Mouse (Mus musculus): ENCODE data around the gene Tmem35b.

Tmem35b gene

GRCm38 (mm10) chr4:127168211-127168913 is 44.9 kb downstream of the Tmem35b start:
- in situ Hi-C loops (cut with MseI, MboI): no loop called here

- in situ Hi-C loops (cut with MseI, MboI): no loop called here
These were observed 45.4 kb downstream of the Tmem35b start, which contains the start of gene Dlgap3 for GRCm38 (mm10) chr4:127168914-127169345. Dlgap3 (plus strand) TSS chr4:127169204.

- in situ Hi-C loops (cut with MseI, MboI): no loop called here
These were observed 46.1 kb downstream of the Tmem35b start for GRCm38 (mm10) chr4:127169346-127170221.

DNA sequence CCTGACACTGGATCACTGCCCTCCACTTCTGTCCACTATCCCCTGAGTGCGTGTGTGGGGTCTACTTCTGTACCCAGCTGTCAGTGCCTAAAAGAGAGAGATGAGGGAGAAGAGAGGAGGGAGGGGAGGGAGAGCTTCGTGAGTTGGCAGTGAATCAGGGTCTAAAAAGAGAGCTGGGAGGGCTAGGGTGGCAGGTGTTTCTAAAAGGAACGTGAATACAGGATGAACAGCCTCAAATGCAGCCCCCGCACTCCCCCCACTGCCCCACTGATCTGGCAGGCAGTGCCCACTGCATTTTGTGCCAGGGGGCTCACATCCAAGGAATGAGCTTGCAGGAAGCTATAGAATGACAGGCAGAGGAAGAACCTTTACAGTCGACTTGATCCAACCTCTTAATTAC is 47.4 kb downstream of the Tmem35b start:
- in situ Hi-C loops (cut with MseI, MboI): no loop called here

DNA sequence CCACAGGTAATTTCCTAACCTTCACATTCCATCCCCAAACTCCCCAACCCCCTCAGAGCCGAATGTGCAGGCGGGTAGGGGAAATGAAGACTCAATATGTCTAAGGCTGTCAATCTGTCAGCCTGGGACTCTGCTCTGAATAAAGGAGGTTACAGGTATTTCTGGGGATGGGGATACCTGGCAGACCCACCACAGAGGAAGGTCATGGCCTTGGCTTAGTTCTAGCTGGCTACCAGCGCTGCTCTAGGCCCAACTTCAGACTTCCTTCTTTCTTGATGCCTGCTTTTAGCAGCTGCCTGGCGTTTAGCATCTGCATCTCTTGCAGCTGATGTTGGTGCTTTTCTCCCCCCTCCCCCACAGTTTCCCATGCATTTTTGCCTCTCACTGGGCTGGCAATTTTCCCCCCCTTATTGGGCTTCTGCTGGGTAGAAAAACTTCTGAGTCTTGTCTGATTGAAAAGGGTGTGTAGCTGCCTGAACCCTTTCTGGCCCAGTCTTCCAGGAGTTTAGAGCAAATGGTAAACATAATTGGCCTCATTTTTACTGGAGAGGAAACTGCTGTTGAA is 47.9 kb downstream of the Tmem35b start:
- in situ Hi-C loops (cut with MseI, MboI): no loop called here

GRCm38 (mm10) chr4:127172119-127172518 is 48.6 kb downstream of the Tmem35b start:
- in situ Hi-C loops (cut with MseI, MboI): no loop called here

GRCm38 (mm10) chr4:127172614-127173013 is 49.1 kb downstream of the Tmem35b start:
- in situ Hi-C loops (cut with MseI, MboI): no loop called here

- in situ Hi-C loops (cut with MseI, MboI): no loop called here
These were observed 50.0 kb downstream of the Tmem35b start for GRCm38 (mm10) chr4:127173461-127173860.

GRCm38 (mm10) chr4:127174075-127174899 is 50.8 kb downstream of the Tmem35b start:
- in situ Hi-C loops (cut with MseI, MboI): no loop called here

GRCm38 (mm10) chr4:127174900-127175278 is 51.4 kb downstream of the Tmem35b start:
- in situ Hi-C loops (cut with MseI, MboI): no loop called here

DNA sequence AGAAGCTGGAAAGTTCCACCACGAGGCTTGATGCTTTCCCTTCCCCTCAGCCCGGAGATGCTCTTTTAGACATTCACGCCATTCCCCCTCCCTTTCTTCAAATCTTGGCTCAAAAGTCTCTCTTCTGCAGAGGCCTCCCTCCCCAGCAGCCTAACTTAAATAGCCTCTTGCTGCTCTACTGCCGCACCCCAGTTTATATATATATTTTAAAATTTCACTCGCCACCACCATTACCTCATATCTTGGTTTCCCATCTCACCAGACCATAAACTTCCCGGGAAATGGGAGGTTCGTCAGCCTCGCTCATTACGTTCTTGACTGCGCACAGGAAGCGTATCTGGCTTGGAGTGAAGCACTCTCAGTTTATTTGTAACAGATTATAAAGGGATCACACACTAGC is 54.5 kb downstream of the Tmem35b start:
- in situ Hi-C loops (cut with MseI, MboI): no loop called here

- in situ Hi-C loops (cut with MseI, MboI): no loop called here
These were observed 55.2 kb downstream of the Tmem35b start for GRCm38 (mm10) chr4:127178671-127179070.

All from mouse trophoblast stem cell (cell line).